Mouse (Mus musculus) hindbrain, embryonic 10.5 days (tissue): Measurements from ENCODE around the gene Grm6. TPM values are rescaled to one million over a fixed set of nuclear protein-coding genes. Genes with fewer than 3 reads are reported as not detected.

Source experiments
- DNase-seq: peaks from one replicate; pipeline ENCODE4 v3.0.0-alpha.2; 2017; ENCODE audit warnings: low spot score
- H3K27ac ChIP-seq: fragments of 300-500 bp; sonication (generic); 2 replicates; pipeline ENCODE4 v1.5.1; 2016; ENCODE audit warnings: mild to moderate bottlenecking, moderate library complexity
- H3K27me3 ChIP-seq: fragments of 300-500 bp; sonication (generic); 2 replicates; pipeline ENCODE4 v1.6.1; 2016; ENCODE audit warnings: mild to moderate bottlenecking; ENCODE audit not compliant: poor library complexity, insufficient read depth, severe bottlenecking
- H3K36me3 ChIP-seq: fragments of 300-500 bp; sonication (generic); 2 replicates; pipeline ENCODE4 v1.6.1; 2016; ENCODE audit warnings: mild to moderate bottlenecking, moderate library complexity
- H3K4me1 ChIP-seq: fragments of 300-500 bp; sonication (generic); replicated peaks from 2 replicates; pipeline ENCODE4 v1.6.1; 2016; ENCODE audit warnings: mild to moderate bottlenecking
- H3K4me3 ChIP-seq: fragments of 300-500 bp; sonication (generic); 2 replicates; pipeline ENCODE4 v1.5.1; 2016; ENCODE audit warnings: mild to moderate bottlenecking, moderate library complexity
- H3K9me3 ChIP-seq: fragments of 300-500 bp; sonication (generic); 2 replicates; pipeline ENCODE4 v1.6.1; 2016; ENCODE audit warnings: mild to moderate bottlenecking, moderate library complexity
- WGBS: fragments of 180-500 bp; shearing (Covaris S2); methylation state at CpG from one replicate; pipeline ENCODE4 v1.1.7; 2016; 5-methylcytosine and 5-hydroxymethylcytosine counted together
- polyA plus RNA-seq: library from polyadenylated mRNA; unstranded; fragments of >200 nt; fragmentation: Nextera tagmentation; extraction: Ambion mirVana; gene quantifications from 2 replicates; pipeline ENCODE4 v1.2.1, GENCODE M21; 2016

The Grm6 gene
- polyA plus RNA-seq, 1 experiment from 2014 or later, result not detected

GRCm38 (mm10) chr11:50878641-50879040 lies 28.2 kb downstream of the Grm6 start:
- WGBS, result 93% methylated on average over 3 of the region's 3 CpGs
- Histone ChIP-seq H3K9me3 (peaks cover 39% of the 10 kb centered on the region), H3K27me3 (no peaks in the 10 kb centered on the region)

DNA sequence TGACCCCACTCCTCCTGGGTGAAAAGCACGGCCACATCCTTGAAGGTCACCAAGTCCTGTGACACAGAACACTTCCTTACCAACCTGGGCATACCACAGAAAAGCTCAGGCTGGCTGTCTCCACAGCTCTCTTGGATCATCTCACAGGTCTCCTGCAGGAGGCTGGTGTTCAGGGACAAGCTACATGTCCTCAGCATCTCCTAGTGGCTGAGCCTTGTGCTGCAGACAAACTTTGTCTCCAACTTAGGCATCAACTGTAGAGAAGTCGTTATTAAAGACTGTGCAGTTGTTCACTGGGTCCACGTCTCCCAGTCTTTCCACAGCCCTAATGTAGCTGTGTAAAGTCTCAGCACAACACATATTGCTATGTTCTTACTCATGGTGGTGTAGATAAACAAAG lies 33.3 kb downstream of the Grm6 start:
- H3K27me3 ChIP-seq, result no peaks in the 10 kb centered on the region
- peaks cover 72% of the 10 kb centered on the region for H3K36me3 ChIP-seq
- no peak for DNase-seq
- no peak overlapping the region for H3K27ac ChIP-seq
- no peaks in the 10 kb centered on the region; the same call in 1 of the 2 replicates for H3K9me3 ChIP-seq
- H3K4me3 ChIP-seq, result no peak overlapping the region
- peaks cover 18% of the 10 kb centered on the region for H3K4me1 ChIP-seq
- WGBS, result 88% methylated on average over 3 of the region's 3 CpGs

More at GRCm38 (mm10) chr11:50878641-50879040, 28.2 kb downstream of the Grm6 start:
- no peaks in the 10 kb centered on the region for H3K4me1 ChIP-seq
- no peak overlapping the region for H3K4me3 ChIP-seq
- no peak for DNase-seq
- H3K36me3 ChIP-seq, result peaks cover 100% of the 10 kb centered on the region
- no peak overlapping the region for H3K27ac ChIP-seq

DNA sequence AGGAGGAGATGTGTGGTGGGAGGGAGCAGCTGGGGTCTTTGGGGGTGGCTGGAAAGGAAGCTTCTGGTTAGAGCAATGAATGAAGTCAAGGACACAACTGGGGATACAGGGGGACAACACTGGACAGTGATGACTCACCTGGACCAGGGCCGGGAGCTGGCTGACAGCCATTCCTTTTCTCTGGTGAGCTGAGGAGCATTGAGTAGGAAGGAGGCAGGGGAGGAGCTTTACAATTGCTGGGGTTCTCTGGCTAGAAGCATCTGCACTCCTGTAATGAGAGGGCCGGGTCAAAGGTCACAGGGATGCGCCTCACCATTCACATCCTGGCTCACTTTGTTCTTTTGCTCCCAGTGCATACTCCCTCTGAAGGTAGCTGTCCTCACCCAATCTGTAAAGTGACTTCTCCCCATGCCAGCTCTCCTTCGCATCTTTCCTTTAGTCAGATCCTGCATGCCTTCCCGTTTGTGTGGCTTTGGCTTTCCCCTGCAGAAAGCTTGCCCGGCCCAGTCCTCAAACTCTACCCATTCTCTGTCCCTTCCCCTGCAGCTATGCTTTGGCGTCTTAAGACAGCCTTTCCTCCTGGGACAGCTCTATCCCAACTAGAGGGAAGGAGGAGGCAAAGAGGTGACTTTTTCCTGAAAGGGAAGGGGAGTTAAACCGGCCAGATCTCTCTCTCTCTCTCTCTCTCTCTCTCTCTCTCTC lies 35.9 kb downstream of the Grm6 start:
- Histone ChIP-seq H3K9me3 (no peaks in the 10 kb centered on the region), H3K27me3 (no peaks in the 10 kb centered on the region), H3K4me3 (peak overlapping the region; percentile 60), H3K27ac (peak overlapping the region; percentile 87), H3K4me1 (peaks cover 18% of the 10 kb centered on the region), H3K36me3 (peaks cover 46% of the 10 kb centered on the region)
- WGBS, result 59% methylated on average over 8 of the region's 8 CpGs
- peak; percentile 10 for DNase-seq

DNA sequence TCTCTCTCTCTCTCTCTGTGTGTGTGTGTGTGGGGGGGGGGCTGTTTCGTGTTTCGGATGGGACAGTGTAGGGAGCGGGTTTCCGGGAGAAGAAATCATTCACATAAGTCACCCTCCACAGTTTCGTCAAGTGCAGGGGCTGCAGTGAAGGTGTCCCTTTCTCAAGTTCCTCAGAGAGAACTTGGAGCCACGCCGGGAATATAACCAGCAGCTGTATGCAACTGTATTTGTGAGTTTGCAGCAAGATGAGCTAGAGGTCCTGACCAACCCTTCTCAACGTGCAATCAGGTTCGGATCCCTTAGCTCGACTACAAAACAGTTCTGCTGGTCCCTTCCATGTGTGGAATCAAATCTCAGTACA lies 36.4 kb downstream of the Grm6 start:
- 26% methylated on average over 10 of the region's 10 CpGs for WGBS
- no peak for DNase-seq

DNA sequence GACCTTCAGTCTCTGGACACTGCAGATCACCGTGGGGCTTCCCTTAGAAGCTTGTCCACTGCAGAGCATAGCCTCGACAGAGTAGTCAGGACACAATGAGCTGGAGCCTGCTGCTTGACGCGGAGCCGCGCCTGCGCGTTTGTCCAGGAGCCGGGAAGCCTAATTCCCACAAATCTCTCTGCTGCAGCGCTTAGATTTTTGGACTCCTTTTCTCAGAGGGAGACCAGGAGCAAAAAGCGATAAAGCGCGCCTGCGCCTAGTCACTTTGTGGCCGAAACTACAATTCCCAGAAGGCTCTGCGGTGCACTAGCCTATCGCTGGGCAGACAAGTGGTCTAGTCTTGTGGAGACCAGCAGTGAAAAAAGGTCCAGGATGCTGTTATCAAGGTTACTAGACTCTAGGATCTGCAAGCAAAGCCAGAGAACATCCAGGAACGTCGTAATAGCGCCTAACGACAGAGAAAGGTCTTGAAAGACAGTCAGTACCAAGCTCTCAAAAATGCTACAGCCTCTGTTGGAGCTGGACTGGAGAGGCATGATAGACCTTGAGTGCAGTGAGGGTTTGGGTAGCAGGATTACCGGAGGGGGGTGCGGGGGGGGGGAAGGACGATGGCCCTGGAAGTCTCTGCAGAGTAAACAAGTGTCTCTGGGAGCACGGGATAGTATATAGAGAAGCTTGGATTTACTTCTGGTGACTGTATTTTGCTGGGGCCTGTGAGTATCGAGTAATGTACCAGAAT lies 37.1 kb downstream of the Grm6 start, which contains the start of gene Zfp454:
Gene Zfp454, minus strand, starts transcription at position 262 of the 739 bp plus-strand sequence.
- Histone ChIP-seq H3K27me3 (no peaks in the 10 kb centered on the region), H3K4me1 (peaks cover 18% of the 10 kb centered on the region), H3K9me3 (peaks cover 4% of the 10 kb centered on the region; the same call in 1 of the 2 replicates), H3K27ac (peak within 1 kb of the TSS; percentile 87), H3K36me3 (peaks cover 34% of the 10 kb centered on the region), H3K4me3 (peak within 1 kb of the TSS; percentile 60)
- WGBS, result 6% methylated on average over 26 of the region's 26 CpGs
- DNase-seq, result peak; percentile 92

More for the DNA sequence above, 36.4 kb downstream of the Grm6 start:
- Histone ChIP-seq H3K36me3 (peaks cover 41% of the 10 kb centered on the region), H3K9me3 (no peaks in the 10 kb centered on the region), H3K27me3 (no peaks in the 10 kb centered on the region), H3K4me1 (peaks cover 18% of the 10 kb centered on the region), H3K4me3 (peak overlapping the region; percentile 60), H3K27ac (peak overlapping the region; percentile 87)

DNA sequence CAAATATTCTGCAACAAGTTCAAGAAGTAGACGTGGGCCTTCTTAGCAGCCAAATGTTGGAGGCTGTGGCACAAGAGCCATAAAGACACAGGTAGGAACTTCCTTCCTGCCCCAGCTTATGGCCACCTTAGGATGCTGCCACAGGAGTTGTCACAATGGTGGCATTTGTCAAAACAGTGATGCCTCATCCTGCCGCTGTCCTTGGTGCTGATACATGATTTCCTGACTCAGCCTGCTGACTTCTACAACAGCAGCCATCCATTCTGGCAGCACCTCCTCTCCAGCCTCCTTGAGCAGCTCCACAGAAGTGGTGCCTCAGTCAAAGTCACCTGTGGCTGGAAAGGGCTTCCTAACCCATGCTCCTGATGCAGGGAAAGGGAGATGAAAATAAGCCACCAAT lies 42.0 kb downstream of the Grm6 start:
- H3K36me3 ChIP-seq, result no peaks in the 10 kb centered on the region

DNA sequence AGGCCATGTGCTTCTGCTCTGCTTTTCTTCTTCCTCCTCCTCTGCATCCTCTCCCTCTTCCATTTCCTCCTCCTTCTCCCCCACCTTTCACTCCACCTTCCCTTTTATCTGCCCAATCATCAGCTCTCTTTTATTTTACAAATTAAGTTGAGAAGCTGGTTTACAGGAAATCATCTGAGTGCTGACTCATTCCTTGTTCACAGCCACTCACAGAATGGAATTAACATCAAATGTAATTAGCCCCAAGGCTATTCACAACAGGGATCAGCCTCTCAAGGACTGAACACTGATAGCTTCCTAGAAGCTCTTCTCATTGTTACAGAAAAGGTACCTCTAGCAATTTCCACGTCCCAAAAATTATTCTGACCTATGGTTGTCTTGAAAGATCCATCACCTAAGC lies 46.9 kb downstream of the Grm6 start:
- Histone ChIP-seq H3K36me3 (peaks cover 42% of the 10 kb centered on the region), H3K9me3 (peaks cover 87% of the 10 kb centered on the region), H3K4me3 (no peak overlapping the region), H3K27me3 (no peaks in the 10 kb centered on the region), H3K4me1 (no peaks in the 10 kb centered on the region), H3K27ac (no peak overlapping the region)
- WGBS, result 92% methylated on average over 1 of the region's 1 CpGs
- DNase-seq, result no peak

More for the DNA sequence above, 42.0 kb downstream of the Grm6 start:
- Histone ChIP-seq H3K27ac (no peak overlapping the region), H3K4me3 (no peak overlapping the region), H3K4me1 (peaks cover 5% of the 10 kb centered on the region), H3K27me3 (no peaks in the 10 kb centered on the region), H3K9me3 (peaks cover 40% of the 10 kb centered on the region)
- 57% methylated on average over 2 of the region's 2 CpGs for WGBS
- DNase-seq, result no peak

GRCm38 (mm10) chr11:50908136-50908535 lies 57.7 kb downstream of the Grm6 start:
- H3K27ac ChIP-seq, result no peak overlapping the region
- peaks cover 74% of the 10 kb centered on the region for H3K9me3 ChIP-seq
- H3K36me3 ChIP-seq, result peaks cover 100% of the 10 kb centered on the region
- no peaks in the 10 kb centered on the region for H3K27me3 ChIP-seq
- no peak overlapping the region for H3K4me3 ChIP-seq
- no peak for DNase-seq
- WGBS, result 94% methylated on average over 5 of the region's 5 CpGs
- no peaks in the 10 kb centered on the region for H3K4me1 ChIP-seq

- Histone ChIP-seq H3K9me3 (peaks cover 35% of the 10 kb centered on the region), H3K36me3 (peaks cover 67% of the 10 kb centered on the region)
Measured at GRCm38 (mm10) chr11:50913301-50913700, 62.8 kb downstream of the Grm6 start.

GRCm38 (mm10) chr11:50914461-50914860 lies 64.0 kb downstream of the Grm6 start:
- Histone ChIP-seq H3K4me3 (no peak overlapping the region), H3K4me1 (peaks cover 3% of the 10 kb centered on the region; the same call in 1 of the 2 replicates), H3K27me3 (no peaks in the 10 kb centered on the region), H3K27ac (no peak overlapping the region), H3K9me3 (peaks cover 35% of the 10 kb centered on the region), H3K36me3 (peaks cover 55% of the 10 kb centered on the region)
- 93% methylated on average over 3 of the region's 3 CpGs for WGBS
- DNase-seq, result no peak

More at GRCm38 (mm10) chr11:50913301-50913700, 62.8 kb downstream of the Grm6 start:
- Histone ChIP-seq H3K27me3 (no peaks in the 10 kb centered on the region), H3K4me1 (peaks cover 3% of the 10 kb centered on the region; the same call in 1 of the 2 replicates), H3K4me3 (no peak overlapping the region), H3K27ac (no peak overlapping the region)
- no peak for DNase-seq
- WGBS, result 86% methylated on average over 1 of the region's 1 CpGs

Other genes with a start within 250 kb of the Grm6 start
- gene Adamts2, start 248.6 kb upstream of the Grm6 start, polyA plus RNA-seq, result 1.3 and 2.8 TPM in 2 replicates
- gene Zfp354c, start 23.0 kb upstream of the Grm6 start, polyA plus RNA-seq, result 24.6 and 28.6 TPM in 2 replicates
- 0.45 and 0.94 TPM in 2 replicates for gene Zfp879, start 9.1 kb upstream of the Grm6 start, polyA plus RNA-seq
- 11.9 and 12.8 TPM in 2 replicates for gene Zfp454, start 37.0 kb downstream of the Grm6 start, polyA plus RNA-seq
- 27.0 and 27.8 TPM in 2 replicates for gene Zfp2, start 65.5 kb downstream of the Grm6 start, polyA plus RNA-seq
- 0.88 and 1.1 TPM in 2 replicates for gene Zfp354b, start 80.9 kb downstream of the Grm6 start, polyA plus RNA-seq
- gene 4933414I15Rik, start 93.1 kb downstream of the Grm6 start, polyA plus RNA-seq, result not detected in 2 replicates
- not detected in 2 replicates for gene Prop1, start 103.1 kb downstream of the Grm6 start, polyA plus RNA-seq
- not detected in 2 replicates for gene Olfr1378, start 115.8 kb downstream of the Grm6 start, polyA plus RNA-seq
- gene Olfr1377, start 131.3 kb downstream of the Grm6 start, polyA plus RNA-seq, result not detected in 2 replicates
- gene Olfr51, start 152.9 kb downstream of the Grm6 start, polyA plus RNA-seq, result not detected in 2 replicates
- gene Olfr54, start 163.6 kb downstream of the Grm6 start, polyA plus RNA-seq, result not detected in 2 replicates
- not detected in 2 replicates for gene Olfr1375, start 197.4 kb downstream of the Grm6 start, polyA plus RNA-seq
- 6.8 and 9.8 TPM in 2 replicates for gene Zfp354a, start 208.6 kb downstream of the Grm6 start, polyA plus RNA-seq